Mouse (Mus musculus): ENCODE measurements around the gene Fam19a1.

DNA sequence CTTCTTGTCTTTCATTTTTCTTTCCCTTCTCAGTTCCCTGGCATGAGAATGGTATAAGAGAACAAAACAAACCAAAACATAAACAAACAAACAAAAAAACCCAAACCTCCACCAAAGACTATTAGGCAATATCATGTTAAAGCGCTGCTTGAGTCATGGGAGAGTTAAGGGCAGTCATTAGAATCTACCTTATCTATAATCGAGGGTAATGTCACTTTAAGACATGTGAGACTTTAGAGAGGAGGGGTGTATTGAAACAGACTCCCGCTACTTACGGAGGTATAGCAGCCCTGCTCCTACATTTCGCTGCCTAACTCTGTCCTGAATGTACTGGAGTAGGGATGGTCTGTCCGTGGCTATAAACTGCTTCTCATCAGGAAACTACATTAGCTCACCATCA lies at the start of gene Fam19a1:
- TF ChIP-seq CTCF (IDR thresholded peaks at IDR 0.05; ENCODE audit: extremely low read depth, insufficient read length, insufficient replicate concordance, low read depth, low read length), result no peak
- no peak for TF ChIP-seq POLR2A (IDR thresholded peaks at IDR 0.05; ENCODE audit: low read depth, low read length)
